Mouse (Mus musculus): ENCODE measurements around the gene Sec14l5.

DNA sequence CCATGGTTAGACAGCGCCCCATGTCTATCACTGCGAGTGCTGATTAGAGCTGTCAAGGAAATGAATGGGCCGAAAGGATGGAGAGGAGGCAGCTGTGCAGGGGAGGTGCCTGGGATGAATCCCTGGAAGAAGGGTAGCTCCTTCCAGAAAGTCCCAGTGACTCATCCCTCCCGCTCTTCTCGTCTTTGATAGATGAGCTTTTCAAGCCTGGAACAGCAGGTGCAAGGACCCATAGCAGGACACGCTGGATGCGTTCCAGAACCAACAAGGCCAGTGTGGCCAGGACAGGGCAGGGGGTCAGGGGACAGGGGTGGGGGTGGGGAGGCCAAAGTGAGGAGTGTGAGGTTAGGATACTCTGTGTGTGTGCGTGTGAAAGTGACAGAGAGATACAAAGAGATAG is 12.3 kb downstream of the Sec14l5 start:
- no peak for TF ChIP-seq CTCF (IDR thresholded peaks at IDR 0.05; ENCODE audit: insufficient read depth, low read depth, low read length)
- TF ChIP-seq POLR2A (IDR thresholded peaks at IDR 0.05; ENCODE audit: insufficient read depth, low read depth, low read length) = no peak

Measured in olfactory bulb, adult 2 months (tissue).